Mouse (Mus musculus) lung, adult 2 months (tissue): ENCODE data around the gene Cers2. TPM values are rescaled to one million over a fixed set of nuclear protein-coding genes. Genes with fewer than 3 reads are reported as not detected.

Source experiments
- DNase-seq: peaks from one replicate; pipeline ENCODE4 v3.0.0; 2022
- H3K4me1 ChIP-seq: fragments of 200-500 bp; 2 replicates; pipeline ENCODE4 v1.6.1; 2011; ENCODE audit warnings: low read length; ENCODE audit not compliant: control insufficient read depth, insufficient read depth
- H3K4me3 ChIP-seq: fragments of 200-500 bp; replicated peaks from 2 replicates; pipeline ENCODE3; 2011; ENCODE audit warnings: low read depth, mild to moderate bottlenecking, control low read depth, low read length; ENCODE audit errors: extremely low read depth
- CTCF ChIP-seq: fragments of 200-500 bp; IDR thresholded peaks from 2 replicates; pipeline ENCODE4 v1.5.1; 2011; ENCODE audit warnings: mild to moderate bottlenecking, low read length, control low read depth; ENCODE audit not compliant: insufficient read depth
- POLR2A ChIP-seq: fragments of 200-500 bp; IDR thresholded peaks from 2 replicates; pipeline ENCODE4 v1.6.1; 2011; ENCODE audit warnings: low read depth, mild to moderate bottlenecking, control low read depth, low read length, borderline replicate concordance; ENCODE audit errors: extremely low read depth
- WGBS: fragments of 180-500 bp; shearing (Covaris S2); methylation state at CpG from one replicate; pipeline ENCODE4 v1.1.7; 2018; 5-methylcytosine and 5-hydroxymethylcytosine counted together
- polyA plus RNA-seq: library from polyadenylated mRNA; depleted of rRNA; stranded (reverse); fragments of >200 nt; gene quantifications from 2 replicates; pipeline ENCODE4 v1.2.3, GENCODE M21; 2012; rRNA removed

The Cers2 gene
- 158 and 181 TPM in 2 replicates for polyA plus RNA-seq

- Histone ChIP-seq H3K4me3 (peak within 1 kb of the TSS; percentile 66), H3K4me1 (peaks cover 19% of the 10 kb centered on the region)
- DNase-seq = no peak
- WGBS = 9% methylated on average over 27 of the region's 27 CpGs
- TF ChIP-seq POLR2A (no peak), CTCF (no peak)
Measured at GRCm38 (mm10) chr3:95314486-95315093, at the start of gene Cers2. Gene Cers2, plus strand, starts transcription at chr3:95314791.

GRCm38 (mm10) chr3:95266052-95266451 is 48.5 kb upstream of the Cers2 start:
- Histone ChIP-seq H3K4me3 (no peak overlapping the region), H3K4me1 (peaks cover 2% of the 10 kb centered on the region; the same call in 1 of the 2 replicates)
- DNase-seq = no peak
- WGBS = 94% methylated on average over 3 of the region's 3 CpGs
- no peak for TF ChIP-seq POLR2A
- TF ChIP-seq CTCF = no peak

GRCm38 (mm10) chr3:95267855-95268254 is 46.7 kb upstream of the Cers2 start:
- Histone ChIP-seq H3K4me1 (peaks cover 2% of the 10 kb centered on the region; the same call in 1 of the 2 replicates), H3K4me3 (no peak overlapping the region)
- TF ChIP-seq CTCF (no peak), POLR2A (no peak)
- DNase-seq = no peak

- Histone ChIP-seq H3K4me3 (no peak overlapping the region), H3K4me1 (no peaks in the 10 kb centered on the region)
- TF ChIP-seq POLR2A (no peak), CTCF (no peak)
- no peak for DNase-seq
- WGBS = 89% methylated on average over 5 of the region's 5 CpGs
Measured at GRCm38 (mm10) chr3:95269789-95270188, 44.8 kb upstream of the Cers2 start.

- no peak for DNase-seq
- TF ChIP-seq CTCF (no peak), POLR2A (no peak)
- Histone ChIP-seq H3K4me1 (no peaks in the 10 kb centered on the region), H3K4me3 (no peak overlapping the region)
- 84% methylated on average over 12 of the region's 12 CpGs for WGBS
Measured at GRCm38 (mm10) chr3:95270766-95271364, 43.7 kb upstream of the Cers2 start.

- WGBS = 91% methylated on average over 4 of the region's 5 CpGs
- Histone ChIP-seq H3K4me3 (no peak overlapping the region), H3K4me1 (no peaks in the 10 kb centered on the region; the same call in 1 of the 2 replicates)
- TF ChIP-seq POLR2A (no peak), CTCF (no peak)
- DNase-seq = no peak
Measured at GRCm38 (mm10) chr3:95273471-95273870, 41.1 kb upstream of the Cers2 start.

GRCm38 (mm10) chr3:95274453-95274852 is 40.1 kb upstream of the Cers2 start:
- no peak overlapping the region for H3K4me3 ChIP-seq
- TF ChIP-seq CTCF (no peak), POLR2A (no peak)
- H3K4me1 ChIP-seq = no peaks in the 10 kb centered on the region; the same call in 1 of the 2 replicates
- no peak for DNase-seq
- 95% methylated on average over 4 of the region's 4 CpGs for WGBS

- TF ChIP-seq POLR2A = no peak
- 66% methylated on average over 6 of the region's 6 CpGs for WGBS
- DNase-seq = no peak
- H3K4me3 ChIP-seq = no peak overlapping the region
- H3K4me1 ChIP-seq = no peaks in the 10 kb centered on the region; the same call in 1 of the 2 replicates
Measured at GRCm38 (mm10) chr3:95275161-95275560, 39.4 kb upstream of the Cers2 start.

- Histone ChIP-seq H3K4me1 (peaks cover 3% of the 10 kb centered on the region; the same call in 1 of the 2 replicates), H3K4me3 (no peak overlapping the region)
- no peak for DNase-seq
- 58% methylated on average over 5 of the region's 5 CpGs for WGBS
- no peak for TF ChIP-seq CTCF
- TF ChIP-seq POLR2A = no peak
Measured at GRCm38 (mm10) chr3:95276428-95276934, 38.1 kb upstream of the Cers2 start.

GRCm38 (mm10) chr3:95277149-95277551 is 37.4 kb upstream of the Cers2 start:
- peaks cover 3% of the 10 kb centered on the region; the same call in 1 of the 2 replicates for H3K4me1 ChIP-seq
- TF ChIP-seq CTCF (no peak), POLR2A (no peak)
- 38% methylated on average over 1 of the region's 1 CpGs for WGBS
- no peak for DNase-seq
- H3K4me3 ChIP-seq = no peak overlapping the region
